ENCODE assay signal across 8 mouse cellular contexts in genomic region chr6:128300134-128301001, GRCm38 (mm10). TPM values are rescaled to one million over a fixed set of nuclear protein-coding genes. Genes with fewer than 3 reads are reported as not detected.
A peak's percentile ranks its signal among the peaks of the same experiment; 100 is the strongest.
DNase-seq lines count a peak whose midpoint lies in the region; ATAC-seq and TF ChIP-seq lines count a peak whose summit lies in the region.

Tead4 (minus strand) TSS chr6:128300823.

- no peak for TF ChIP-seq CTCF in cerebellum, adult 2 months (IDR thresholded peaks at IDR 0.05; ENCODE audit: borderline replicate concordance, insufficient read depth, low read depth, low read length)
- TF ChIP-seq CTCF in forebrain, postnatal 0 days (IDR thresholded peaks at IDR 0.05; ENCODE audit: low read depth), result no peak
- TF ChIP-seq CTCF in small intestine, adult 2 months (IDR thresholded peaks at IDR 0.05; ENCODE audit: extremely low read depth, insufficient read length, insufficient replicate concordance, low read depth, low read length), result no peak

- H3K27ac ChIP-seq in cerebellum, adult 2 months (ENCODE audit: insufficient read depth, low read length), result peak within 1 kb of the TSS; percentile 63
- no peak within 1 kb of the TSS for H3K27ac ChIP-seq in forebrain, postnatal 0 days (ENCODE audit: low read depth, low read length)
- no peak within 1 kb of the TSS for H3K27ac ChIP-seq in limb, embryonic 11.5 days (replicated peaks; ENCODE audit: low read depth, low read length)
- peak within 1 kb of the TSS; percentile 64 for H3K27ac ChIP-seq in small intestine, adult 2 months (ENCODE audit: insufficient read depth, low read depth, low read length)

- peaks cover 35% of the 10 kb centered on the region for H3K4me1 ChIP-seq in cerebellum, adult 2 months (ENCODE audit: control insufficient read depth, insufficient read depth, low read length)
- H3K4me1 ChIP-seq in forebrain, postnatal 0 days (ENCODE audit: insufficient read depth), result no peaks in the 10 kb centered on the region
- peaks cover 12% of the 10 kb centered on the region for H3K4me1 ChIP-seq in limb, embryonic 11.5 days (ENCODE audit: control insufficient read depth, insufficient read depth, low read length)
- peaks cover 17% of the 10 kb centered on the region for H3K4me1 ChIP-seq in small intestine, adult 2 months (ENCODE audit: control insufficient read depth, insufficient read depth, insufficient read length, low read length)

- under 1% methylated on average over 77 of the region's 81 CpGs for WGBS in cerebellum, adult 2 months
- 4% methylated on average over 70 of the region's 81 CpGs for WGBS in forebrain, postnatal 0 days
- WGBS in limb, embryonic 11.5 days, result under 1% methylated on average over 71 of the region's 81 CpGs
- under 1% methylated on average over 79 of the region's 81 CpGs for WGBS in small intestine, adult 2 months

- no peaks in the 10 kb centered on the region for H3K9me3 ChIP-seq in forebrain, postnatal 0 days (ENCODE audit: low read length)
- H3K9me3 ChIP-seq in limb, embryonic 11.5 days (ENCODE audit: control insufficient read depth, low read length), result peaks cover 5% of the 10 kb centered on the region; the same call in 1 of the 2 replicates

- H3K36me3 ChIP-seq in forebrain, postnatal 0 days (ENCODE audit: insufficient read depth), result no peaks in the 10 kb centered on the region
- no peaks in the 10 kb centered on the region for H3K36me3 ChIP-seq in limb, embryonic 11.5 days (ENCODE audit: control insufficient read depth, insufficient read depth, low read length)
- no peaks in the 10 kb centered on the region for H3K36me3 ChIP-seq in small intestine, adult 2 months (ENCODE audit: control insufficient read depth, insufficient read depth, low read length)

- peak; percentile 58 for ATAC-seq in forebrain, postnatal 0 days
- ATAC-seq in hematopoietic stem cell, adult 5-6 weeks (replicated peaks in 1 of 2; ENCODE audit: insufficient read depth in 1 of 2, low FRiP score in 2 of 2, low TSS enrichment in 1 of 2, low read depth in 1 of 2, poor library complexity in 2 of 2, severe bottlenecking in 2 of 2), result peak; percentile 50 to 51; a peak in 2 of 4 replicates
- ATAC-seq in limb, embryonic 11.5 days (ENCODE audit: insufficient number of reproducible peaks, low FRiP score, low TSS enrichment, low read depth), result peak; percentile 61; the same call in 1 of the 2 replicates

- peak; percentile 78 to 93 for DNase-seq in adrenal gland, adult (ENCODE audit: inconsistent age in 2 of 2, low spot score in 1 of 2)
- peak; percentile 82 to 84 for DNase-seq in cerebellum, adult 2 months
- DNase-seq in forebrain, postnatal 0 days, result peak; percentile 23
- DNase-seq in limb, embryonic 11.5 days (ENCODE audit: low spot score), result peak; percentile 71
- peak; percentile 73 for DNase-seq in mesoderm, embryonic 11.5 days (ENCODE audit: low read depth, low spot score)
- no peak for DNase-seq in thymus, adult 18-20 months

- no peaks in the 10 kb centered on the region for H3K27me3 ChIP-seq in cerebellum, adult 2 months (ENCODE audit: control insufficient read depth, insufficient read depth, low read length)
- H3K27me3 ChIP-seq in forebrain, postnatal 0 days (ENCODE audit: insufficient read depth, low read length), result peaks cover 39% of the 10 kb centered on the region
- peaks cover 25% of the 10 kb centered on the region for H3K27me3 ChIP-seq in limb, embryonic 11.5 days (ENCODE audit: control insufficient read depth, insufficient read depth, low read length)
- peaks cover 14% of the 10 kb centered on the region; the same call in 1 of the 2 replicates for H3K27me3 ChIP-seq in small intestine, adult 2 months (ENCODE audit: control insufficient read depth, insufficient read depth, low read length)

- TF ChIP-seq POLR2A in cerebellum, adult 2 months (IDR thresholded peaks at IDR 0.05; ENCODE audit: borderline replicate concordance, insufficient read depth, low read length), result peak; percentile 32; the same call in 1 of the 2 replicates
- peak; percentile 44; the same call in 1 of the 2 replicates for TF ChIP-seq POLR2A in small intestine, adult 2 months (IDR thresholded peaks at IDR 0.05; ENCODE audit: low read depth, low read length)

- peak within 1 kb of the TSS; percentile 46; the same call in 1 of the 2 replicates for H3K9ac ChIP-seq in forebrain, postnatal 0 days
- H3K9ac ChIP-seq in limb, embryonic 11.5 days (ENCODE audit: low read length), result peak within 1 kb of the TSS; percentile 61

- H3K4me2 ChIP-seq in forebrain, postnatal 0 days (ENCODE audit: low read depth), result peak within 1 kb of the TSS; percentile 100
- H3K4me2 ChIP-seq in limb, embryonic 11.5 days (ENCODE audit: low read depth, severe bottlenecking), result peak within 1 kb of the TSS; percentile 99

- H3K4me3 ChIP-seq in cerebellum, adult 2 months (replicated peaks; ENCODE audit: insufficient read depth, low read depth, low read length), result peak within 1 kb of the TSS; percentile 84
- H3K4me3 ChIP-seq in forebrain, postnatal 0 days (ENCODE audit: low read depth, low read length), result peak within 1 kb of the TSS; percentile 61
- H3K4me3 ChIP-seq in limb, embryonic 11.5 days (ENCODE audit: low read depth, low read length), result peak within 1 kb of the TSS; percentile 74
- peak within 1 kb of the TSS; percentile 86 for H3K4me3 ChIP-seq in small intestine, adult 2 months (ENCODE audit: low read depth, low read length)

RNA-seq across cellular contexts. Expression of gene Tead4, which starts in this region (rescaled TPM):
- polyA plus RNA-seq in cerebellum, adult 2 months (2012; rRNA removed), result 4.7 and 5.5 TPM in 2 replicates
- 0.31 and 0.67 TPM in 2 replicates for total RNA-seq in forebrain, postnatal 0 days (2014; rRNA removed)
- polyA plus RNA-seq in forebrain, postnatal 0 days (2015; fragmentation: Nextera tagmentation; extraction: Ambion mirVana), result 0.20 and 0.63 TPM in 2 replicates
- total RNA-seq in hematopoietic stem cell, adult 5-6 weeks (2017), result not detected in 2 replicates
- 1.3 and 2.1 TPM in 2 replicates for polyA plus RNA-seq in limb, embryonic 11.5 days (2014; fragmentation: Nextera tagmentation; extraction: Ambion mirVana)
- 0.61 and 0.93 TPM in 2 replicates for polyA plus RNA-seq in small intestine, adult 2 months (2012; rRNA removed)

Comparison
In these comparisons a context has a peak if more than half of its experiments do, and no peak if none do; other contexts are left out.
1. Peak in DNase-seq, ATAC-seq, H3K4me3 ChIP-seq, H3K9ac ChIP-seq and H3K4me2 ChIP-seq in forebrain, postnatal 0 days; RNA of the gene not detected or under 1 TPM.
2. Peak in ATAC-seq in hematopoietic stem cell, adult 5-6 weeks; RNA of the gene not detected or under 1 TPM.
3. DNase-seq: peak in adrenal gland, adult (2 of 2), cerebellum, adult 2 months (2 of 2), limb, embryonic 11.5 days (single experiment) and mesoderm, embryonic 11.5 days (single experiment); none in thymus, adult 18-20 months (0 of 2).
4. H3K27ac ChIP-seq: peak in cerebellum, adult 2 months (single experiment) and small intestine, adult 2 months (single experiment); none in forebrain, postnatal 0 days (single experiment) and limb, embryonic 11.5 days (single experiment).
5. Peak in every context shown above with its lines, with median percentiles within 50 percentile points of each other: H3K4me3 ChIP-seq and ATAC-seq.